Mouse (Mus musculus): ENCODE measurements at regions not wholly inside any gene's neighbourhood (a gene's known extent, or its start where the extent isn't known, plus 50 kb on each side); places are given as distances from the start of the nearest gene placed in this dataset.

- H3K4me1 ChIP-seq (ENCODE audit: control insufficient read depth, insufficient read depth, low read length) = no peaks in the 10 kb centered on the region
- DNase-seq (ENCODE audit: low spot score) (no peak), ATAC-seq (no peak)
- H3K4me3 ChIP-seq (ENCODE audit: low read depth, low read length) = no peak overlapping the region
- H3K9me3 ChIP-seq (replicated peaks; ENCODE audit: control insufficient read depth, low read length) = no peaks in the 10 kb centered on the region
- H3K27ac ChIP-seq (ENCODE audit: low read depth, low read length) = no peak overlapping the region
- WGBS = 98% methylated on average over 2 of the region's 2 CpGs
- no peaks in the 10 kb centered on the region for H3K36me3 ChIP-seq (ENCODE audit: control insufficient read depth, insufficient read depth, low read length)
- H3K9ac ChIP-seq (ENCODE audit: low read length) = no peak overlapping the region
- no peaks in the 10 kb centered on the region for H3K27me3 ChIP-seq (replicated peaks; ENCODE audit: control insufficient read depth, insufficient read depth, low read length)
- no peak overlapping the region for H3K4me2 ChIP-seq (ENCODE audit: low read length)
Measured at GRCm38 (mm10) chr13:71668256-71668655, 295.3 kb downstream of the Irx1 start.

DNA sequence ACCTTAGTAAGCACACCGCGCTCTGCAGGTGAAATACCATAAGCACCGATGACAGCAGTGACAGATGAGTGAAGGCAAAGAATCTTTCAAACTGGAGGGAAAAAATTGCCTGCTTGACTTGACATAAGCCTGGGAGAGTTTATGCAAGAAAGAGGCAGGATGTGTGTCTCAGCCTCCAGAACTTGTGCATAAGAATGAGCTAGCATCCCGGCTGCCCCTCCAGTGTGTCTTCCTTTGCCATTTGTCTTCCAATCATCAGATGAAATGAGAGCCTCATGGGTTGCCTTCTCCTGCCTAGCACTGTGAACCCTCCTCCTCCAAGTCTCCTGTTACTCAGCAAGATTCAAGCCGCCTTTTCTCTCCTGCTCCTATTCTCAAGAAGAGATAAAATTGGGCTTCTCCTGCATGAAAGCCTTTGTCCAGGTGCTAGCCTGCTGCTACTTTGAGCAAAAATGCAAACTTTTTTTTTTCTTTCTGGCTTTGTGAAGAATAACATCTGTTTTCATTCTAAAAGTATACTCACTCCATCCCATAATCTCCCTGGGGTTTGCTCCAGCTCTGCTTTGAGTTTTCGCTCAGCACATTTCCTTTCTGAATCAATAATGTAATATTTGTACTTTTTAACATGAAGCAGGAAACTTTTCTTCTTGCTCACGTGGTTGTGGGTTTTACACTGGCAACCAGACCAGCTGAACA lies 298.2 kb downstream of the Irx1 start:
- no peaks in the 10 kb centered on the region for H3K9me3 ChIP-seq (replicated peaks; ENCODE audit: control insufficient read depth, low read length)
- H3K27ac ChIP-seq (ENCODE audit: low read depth, low read length) = no peak overlapping the region
- no peak overlapping the region for H3K4me2 ChIP-seq (ENCODE audit: low read length)
- no peak for ATAC-seq
- no peaks in the 10 kb centered on the region for H3K36me3 ChIP-seq (ENCODE audit: control insufficient read depth, insufficient read depth, low read length)
- no peak overlapping the region for H3K9ac ChIP-seq (ENCODE audit: low read length)
- no peaks in the 10 kb centered on the region for H3K4me1 ChIP-seq (ENCODE audit: control insufficient read depth, insufficient read depth, low read length)
- H3K27me3 ChIP-seq (replicated peaks; ENCODE audit: control insufficient read depth, insufficient read depth, low read length) = no peaks in the 10 kb centered on the region
- DNase-seq (ENCODE audit: low spot score) = no peak
- H3K4me3 ChIP-seq (ENCODE audit: low read depth, low read length) = no peak overlapping the region
- 75% methylated on average over 7 of the region's 7 CpGs for whole genome bisulfite sequencing

GRCm38 (mm10) chr13:71657898-71658297 lies 305.6 kb downstream of the Irx1 start:
- H3K27ac ChIP-seq (ENCODE audit: low read depth, low read length) = no peak overlapping the region
- no peaks in the 10 kb centered on the region for H3K27me3 ChIP-seq (replicated peaks; ENCODE audit: control insufficient read depth, insufficient read depth, low read length)
- H3K9me3 ChIP-seq (replicated peaks; ENCODE audit: control insufficient read depth, low read length) = no peaks in the 10 kb centered on the region
- no peak overlapping the region for H3K4me3 ChIP-seq (ENCODE audit: low read depth, low read length)
- no peak for ATAC-seq
- no peak overlapping the region for H3K4me2 ChIP-seq (ENCODE audit: low read length)
- H3K9ac ChIP-seq (ENCODE audit: low read length) = no peak overlapping the region
- H3K36me3 ChIP-seq (ENCODE audit: control insufficient read depth, insufficient read depth, low read length) = no peaks in the 10 kb centered on the region
- H3K4me1 ChIP-seq (ENCODE audit: control insufficient read depth, insufficient read depth, low read length) = 0 out of 2 replicates have a peak, but pooled peaks cover 4% of the 10 kb centered on the region
- WGBS = 65% methylated on average over 2 of the region's 2 CpGs
- DNase-seq (ENCODE audit: low spot score) = no peak

DNA sequence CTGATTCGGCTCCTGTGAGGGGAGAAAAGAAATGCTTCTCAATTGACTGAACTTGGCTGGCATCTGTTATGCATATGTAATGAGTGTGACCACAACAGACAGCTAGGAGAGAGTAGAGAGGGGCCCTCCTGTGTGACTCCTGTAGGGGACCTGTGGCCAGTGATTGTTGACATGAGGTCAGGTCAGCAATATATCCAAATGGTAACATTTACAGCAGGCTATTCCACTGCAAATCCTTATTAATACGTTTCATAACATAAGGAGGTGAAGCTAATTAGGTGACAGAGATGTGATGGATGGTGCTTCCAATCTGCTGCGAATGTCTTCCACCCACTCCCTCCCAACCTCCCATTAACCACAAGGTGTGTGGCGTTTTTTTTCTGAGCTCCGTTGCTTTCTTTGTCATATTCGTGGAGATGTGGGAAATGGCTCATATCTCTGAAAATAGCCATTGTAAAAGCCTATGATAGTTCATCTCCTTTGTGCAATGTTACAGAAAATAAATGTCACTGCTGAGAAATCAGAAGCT lies 309.5 kb downstream of the Irx1 start:
- Histone ChIP-seq H3K27ac (ENCODE audit: low read depth, low read length) (no peak overlapping the region), H3K27me3 (replicated peaks; ENCODE audit: control insufficient read depth, insufficient read depth, low read length) (no peaks in the 10 kb centered on the region), H3K4me3 (ENCODE audit: low read depth, low read length) (no peak overlapping the region), H3K9me3 (replicated peaks; ENCODE audit: control insufficient read depth, low read length) (no peaks in the 10 kb centered on the region), H3K36me3 (ENCODE audit: control insufficient read depth, insufficient read depth, low read length) (no peaks in the 10 kb centered on the region), H3K9ac (ENCODE audit: low read length) (no peak overlapping the region), H3K4me2 (ENCODE audit: low read length) (no peak overlapping the region), H3K4me1 (ENCODE audit: control insufficient read depth, insufficient read depth, low read length) (0 out of 2 replicates have a peak, but pooled peaks cover 4% of the 10 kb centered on the region)
- no peak for ATAC-seq
- DNase-seq (ENCODE audit: low spot score) = peak; percentile 10
- 69% methylated on average over 6 of the region's 6 CpGs for WGBS

- Histone ChIP-seq H3K4me2 (ENCODE audit: low read length) (no peak overlapping the region), H3K4me1 (ENCODE audit: control insufficient read depth, insufficient read depth, low read length) (0 out of 2 replicates have a peak, but pooled peaks cover 4% of the 10 kb centered on the region), H3K9ac (ENCODE audit: low read length) (no peak overlapping the region), H3K4me3 (ENCODE audit: low read depth, low read length) (no peak overlapping the region), H3K27me3 (replicated peaks; ENCODE audit: control insufficient read depth, insufficient read depth, low read length) (no peaks in the 10 kb centered on the region), H3K27ac (ENCODE audit: low read depth, low read length) (no peak overlapping the region), H3K9me3 (replicated peaks; ENCODE audit: control insufficient read depth, low read length) (no peaks in the 10 kb centered on the region), H3K36me3 (ENCODE audit: control insufficient read depth, insufficient read depth, low read length) (no peaks in the 10 kb centered on the region)
- ATAC-seq (no peak), DNase-seq (ENCODE audit: low spot score) (peak; percentile 33)
- 80% methylated on average over 8 of the region's 8 CpGs for WGBS
Measured at GRCm38 (mm10) chr13:71653212-71653938, 310.1 kb downstream of the Irx1 start.

- H3K4me2 ChIP-seq (ENCODE audit: low read length) = no peak overlapping the region
- H3K27ac ChIP-seq (ENCODE audit: low read depth, low read length) = no peak overlapping the region
- ATAC-seq (no peak), DNase-seq (ENCODE audit: low spot score) (no peak)
- H3K4me3 ChIP-seq (ENCODE audit: low read depth, low read length) = no peak overlapping the region
- H3K9me3 ChIP-seq (replicated peaks; ENCODE audit: control insufficient read depth, low read length) = no peaks in the 10 kb centered on the region
- H3K36me3 ChIP-seq (ENCODE audit: control insufficient read depth, insufficient read depth, low read length) = no peaks in the 10 kb centered on the region
- H3K4me1 ChIP-seq (ENCODE audit: control insufficient read depth, insufficient read depth, low read length) = 0 out of 2 replicates have a peak, but pooled peaks cover 4% of the 10 kb centered on the region
- no peak overlapping the region for H3K9ac ChIP-seq (ENCODE audit: low read length)
- no peaks in the 10 kb centered on the region for H3K27me3 ChIP-seq (replicated peaks; ENCODE audit: control insufficient read depth, insufficient read depth, low read length)
- 14% methylated on average over 2 of the region's 2 CpGs for WGBS
Measured at GRCm38 (mm10) chr13:71649876-71650275, 313.6 kb downstream of the Irx1 start.

DNA sequence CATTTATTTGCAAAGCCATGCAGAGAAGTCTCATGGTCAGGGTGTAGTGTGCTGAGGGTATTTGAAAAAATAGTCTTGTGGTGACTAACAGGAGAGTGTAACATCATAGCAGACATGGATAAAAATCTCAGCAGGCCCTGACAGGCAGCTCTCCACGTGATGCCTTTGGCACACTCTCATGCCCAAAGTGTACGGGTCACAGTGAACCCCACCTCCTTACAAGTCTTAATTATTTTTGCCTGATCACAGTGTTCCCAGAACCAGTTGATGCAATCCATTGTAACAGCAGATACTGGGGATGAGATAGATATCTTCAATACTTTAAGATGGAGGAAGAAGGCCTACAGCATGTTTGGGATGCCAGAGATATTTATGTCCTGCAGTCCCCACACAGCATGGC lies 314.5 kb downstream of the Irx1 start:
- no peak overlapping the region for H3K4me3 ChIP-seq (ENCODE audit: low read depth, low read length)
- H3K9ac ChIP-seq (ENCODE audit: low read length) = no peak overlapping the region
- 0 out of 2 replicates have a peak, but pooled peaks cover 4% of the 10 kb centered on the region for H3K4me1 ChIP-seq (ENCODE audit: control insufficient read depth, insufficient read depth, low read length)
- ATAC-seq (no peak), DNase-seq (ENCODE audit: low spot score) (no peak)
- no peak overlapping the region for H3K27ac ChIP-seq (ENCODE audit: low read depth, low read length)
- 67% methylated on average over 2 of the region's 2 CpGs for WGBS
- H3K36me3 ChIP-seq (ENCODE audit: control insufficient read depth, insufficient read depth, low read length) = no peaks in the 10 kb centered on the region
- no peaks in the 10 kb centered on the region for H3K9me3 ChIP-seq (replicated peaks; ENCODE audit: control insufficient read depth, low read length)
- no peaks in the 10 kb centered on the region for H3K27me3 ChIP-seq (replicated peaks; ENCODE audit: control insufficient read depth, insufficient read depth, low read length)
- H3K4me2 ChIP-seq (ENCODE audit: low read length) = no peak overlapping the region

DNA sequence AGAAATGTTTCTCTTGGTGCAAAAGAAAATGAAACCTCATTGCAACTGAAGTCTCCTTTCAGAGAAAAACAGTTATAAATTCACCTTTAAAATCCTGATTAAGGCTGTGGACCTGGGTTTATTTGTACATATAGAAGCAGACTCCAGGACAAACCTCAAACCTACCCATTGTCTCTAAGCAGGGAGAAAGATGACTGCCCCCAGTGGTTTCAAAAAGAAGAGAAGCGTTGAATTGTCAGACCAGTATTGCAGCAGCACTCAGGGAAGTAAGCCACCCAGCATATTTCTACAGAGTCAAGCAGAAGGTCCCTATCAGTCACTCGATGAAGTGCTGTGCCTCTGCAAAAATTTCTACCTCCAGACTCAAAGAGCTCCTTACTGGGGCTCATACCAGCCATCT lies 332.1 kb downstream of the Irx1 start:
- H3K27ac ChIP-seq (ENCODE audit: low read depth, low read length) = no peak overlapping the region
- WGBS = 72% methylated on average over 2 of the region's 2 CpGs
- no peak for ATAC-seq

GRCm38 (mm10) chr13:71617198-71617597 lies 346.3 kb downstream of the Irx1 start:
- no peaks in the 10 kb centered on the region for H3K9me3 ChIP-seq (replicated peaks; ENCODE audit: control insufficient read depth, low read length)
- no peaks in the 10 kb centered on the region for H3K36me3 ChIP-seq (ENCODE audit: control insufficient read depth, insufficient read depth, low read length)
- no peak overlapping the region for H3K9ac ChIP-seq (ENCODE audit: low read length)
- no peaks in the 10 kb centered on the region for H3K4me1 ChIP-seq (ENCODE audit: control insufficient read depth, insufficient read depth, low read length)
- DNase-seq (ENCODE audit: low spot score) (no peak), ATAC-seq (no peak)
- H3K4me2 ChIP-seq (ENCODE audit: low read length) = no peak overlapping the region
- H3K27me3 ChIP-seq (replicated peaks; ENCODE audit: control insufficient read depth, insufficient read depth, low read length) = no peaks in the 10 kb centered on the region
- H3K27ac ChIP-seq (ENCODE audit: low read depth, low read length) = no peak overlapping the region
- H3K4me3 ChIP-seq (ENCODE audit: low read depth, low read length) = no peak overlapping the region
- WGBS = 40% methylated on average over 2 of the region's 2 CpGs

More for the DNA sequence above, 332.1 kb downstream of the Irx1 start:
- no peaks in the 10 kb centered on the region for H3K27me3 ChIP-seq (replicated peaks; ENCODE audit: control insufficient read depth, insufficient read depth, low read length)
- no peaks in the 10 kb centered on the region for H3K9me3 ChIP-seq (replicated peaks; ENCODE audit: control insufficient read depth, low read length)
- H3K9ac ChIP-seq (ENCODE audit: low read length) = no peak overlapping the region
- DNase-seq (ENCODE audit: low spot score) = peak; percentile 9
- no peaks in the 10 kb centered on the region for H3K4me1 ChIP-seq (ENCODE audit: control insufficient read depth, insufficient read depth, low read length)
- no peak overlapping the region for H3K4me2 ChIP-seq (ENCODE audit: low read length)
- no peaks in the 10 kb centered on the region for H3K36me3 ChIP-seq (ENCODE audit: control insufficient read depth, insufficient read depth, low read length)
- H3K4me3 ChIP-seq (ENCODE audit: low read depth, low read length) = no peak overlapping the region
